Mouse (Mus musculus): ENCODE results near the gene Fam227a. TPM values are rescaled to one million over a fixed set of nuclear protein-coding genes. Genes with fewer than 3 reads are reported as not detected.
"Not testable (repeated sequence)": the region's sequence is repeated elsewhere in the genome, so short reads cannot be mapped to it uniquely, and the experiment has no call there.

Fam227a gene
- total RNA-seq, 2 experiments from 2014 or later, result 7.7 to 10.9 TPM

GRCm38 (mm10) chr15:79686046-79686869, 27.5 kb upstream of the Fam227a start:
- intact Hi-C loops (cut with DNase I), result no loop called here
- peak; percentile 30 to 54 for DNase-seq (ENCODE audit: low spot score in 2 of 2)

GRCm38 (mm10) chr15:79685141-79685641, 26.4 kb upstream of the Fam227a start:
- no peak for DNase-seq (ENCODE audit: low spot score in 2 of 2)
- intact Hi-C loops (cut with DNase I), result no loop called here

GRCm38 (mm10) chr15:79684616-79685015, 25.9 kb upstream of the Fam227a start:
- no peak for DNase-seq (ENCODE audit: low spot score in 2 of 2)
- intact Hi-C loops (cut with DNase I), result no loop called here

GRCm38 (mm10) chr15:79683707-79684465, 25.1 kb upstream of the Fam227a start:
- peak; percentile 24 to 76 for DNase-seq (ENCODE audit: low spot score in 2 of 2)

DNA sequence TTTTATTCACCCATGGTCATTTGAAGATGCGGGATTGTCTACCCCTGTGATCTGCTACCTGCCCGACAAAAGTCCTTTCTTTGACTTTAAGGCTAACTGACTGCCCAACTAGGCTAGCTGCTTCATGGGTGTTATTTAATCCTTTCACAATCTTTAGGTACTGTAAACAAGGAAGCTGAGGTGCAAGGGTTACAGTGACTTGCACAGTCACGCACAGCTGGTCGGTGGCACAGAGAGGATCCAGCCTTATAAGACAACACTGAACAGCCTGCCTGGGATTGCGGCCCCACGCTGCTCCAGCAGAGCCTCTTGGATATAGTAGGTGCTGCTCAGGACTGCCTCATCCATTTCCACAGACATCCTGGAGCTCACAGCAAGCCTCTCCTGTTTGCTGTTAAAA, 24.4 kb upstream of the Fam227a start:
- DNase-seq (ENCODE audit: low spot score in 2 of 2), result no peak
- intact Hi-C loops (cut with DNase I), result no loop called here

More at GRCm38 (mm10) chr15:79683707-79684465, 25.1 kb upstream of the Fam227a start:
- intact Hi-C loops (cut with DNase I), result no loop called here

DNA sequence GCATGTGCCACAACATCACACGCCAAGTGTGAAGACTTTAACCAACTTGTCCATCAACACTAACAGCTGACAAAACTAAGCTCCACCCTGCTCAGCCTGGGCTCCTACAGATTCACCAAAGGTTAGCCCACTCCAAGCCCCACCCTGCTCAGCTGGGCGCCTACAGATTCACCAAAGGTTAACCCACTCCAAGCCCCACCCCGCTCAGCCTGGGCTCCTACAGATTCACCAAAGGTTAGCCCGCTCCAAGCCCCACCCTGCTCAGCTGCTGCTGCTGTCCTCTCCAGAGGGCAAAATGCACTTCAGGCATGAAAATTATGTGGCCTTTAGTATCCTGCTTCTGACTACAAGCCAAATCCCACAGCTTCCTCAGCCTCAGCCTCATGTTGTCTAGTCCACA, 23.2 kb upstream of the Fam227a start:
- intact Hi-C loops (cut with DNase I), result no loop called here
- no peak for DNase-seq (ENCODE audit: low spot score in 2 of 2)

GRCm38 (mm10) chr15:79677936-79678335, 19.2 kb upstream of the Fam227a start:
- no peak for DNase-seq (ENCODE audit: low spot score in 2 of 2)
- intact Hi-C loops (cut with DNase I), result no loop called here

- intact Hi-C loops (cut with DNase I); DNase-seq (ENCODE audit: low spot score in 2 of 2): not testable (repeated sequence)
Measured at GRCm38 (mm10) chr15:79671828-79672348, 13.1 kb upstream of the Fam227a start.

DNA sequence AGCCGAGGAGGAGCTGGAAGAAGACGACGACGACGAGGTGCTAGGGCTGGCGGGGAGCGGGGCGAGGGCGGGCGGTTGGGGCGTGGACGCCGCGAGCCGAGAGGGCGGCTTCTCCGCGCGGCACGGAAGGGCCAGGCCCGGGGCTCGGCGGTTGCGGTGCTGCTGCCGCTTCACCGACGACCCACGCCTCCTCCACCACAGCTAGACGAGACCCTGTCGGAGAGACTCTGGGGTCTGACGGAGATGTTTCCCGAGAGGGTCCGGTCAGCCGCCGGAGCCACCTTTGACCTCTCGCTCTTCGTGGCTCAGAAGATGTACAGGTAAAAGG, 12.2 kb upstream of the Fam227a start:
- intact Hi-C loops (cut with DNase I), result no loop called here
- no peak for DNase-seq (ENCODE audit: low spot score in 2 of 2)

GRCm38 (mm10) chr15:79670249-79670971, 11.7 kb upstream of the Fam227a start, which contains the start of gene Tomm22:
TSS of gene Tomm22 (plus strand) at chr15:79670861.
- DNase-seq (ENCODE audit: low spot score in 2 of 2), result peak; percentile 88 to 94
- intact Hi-C loops (cut with DNase I), result no loop called here

DNA sequence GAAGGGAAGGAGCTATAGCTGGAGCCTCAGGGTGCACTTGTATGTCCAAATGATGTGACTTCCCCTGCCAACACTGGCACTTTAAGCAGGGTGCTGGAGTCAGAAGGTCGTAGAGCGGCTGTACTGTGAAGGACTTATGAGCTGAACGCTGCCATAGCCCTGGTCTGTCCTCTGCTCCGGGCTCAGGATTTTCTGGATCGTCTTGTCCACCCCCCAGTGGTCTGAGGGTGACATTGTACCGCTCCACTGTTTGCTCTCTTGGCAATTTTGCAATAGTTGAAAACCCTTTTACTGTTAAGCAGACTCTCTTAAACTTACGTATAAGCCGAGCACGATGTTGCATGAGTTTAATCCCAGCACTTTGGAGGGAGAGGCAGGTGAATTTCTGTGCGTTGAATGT, 10.4 kb upstream of the Fam227a start:
- DNase-seq (ENCODE audit: low spot score in 2 of 2), result no peak
- intact Hi-C loops (cut with DNase I), result no loop called here

GRCm38 (mm10) chr15:79664666-79665065, 5.9 kb upstream of the Fam227a start:
- intact Hi-C loops (cut with DNase I), result no loop called here
- DNase-seq (ENCODE audit: low spot score in 2 of 2), result peak; percentile 52 to 85

DNA sequence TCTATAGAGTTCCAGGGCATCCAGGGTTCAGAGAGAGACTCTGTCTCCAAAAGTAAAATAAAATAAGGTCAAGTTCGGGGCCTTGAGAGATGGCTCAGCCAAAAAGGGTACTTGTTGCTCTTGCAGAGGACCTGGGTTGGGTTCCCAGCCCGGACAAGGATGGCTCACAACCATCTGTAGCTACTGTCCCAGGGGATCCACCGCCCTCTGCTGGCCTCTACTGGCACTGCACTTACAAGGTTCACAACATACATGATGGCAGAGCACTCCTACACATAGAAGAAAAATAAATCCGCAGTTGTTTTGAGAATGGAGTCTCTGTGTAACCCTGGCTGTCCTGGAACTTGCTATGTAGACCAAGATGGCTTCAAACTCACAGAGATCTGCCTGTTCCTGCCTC, 3.1 kb upstream of the Fam227a start:
- DNase-seq (ENCODE audit: low spot score in 2 of 2), result no peak
- intact Hi-C loops (cut with DNase I), result no loop called here

- intact Hi-C loops (cut with DNase I), result no loop called here
- DNase-seq (ENCODE audit: low spot score in 2 of 2), result peak; percentile 85 to 92
Measured at GRCm38 (mm10) chr15:79657837-79658530, 772 bp downstream of the Fam227a start.

DNA sequence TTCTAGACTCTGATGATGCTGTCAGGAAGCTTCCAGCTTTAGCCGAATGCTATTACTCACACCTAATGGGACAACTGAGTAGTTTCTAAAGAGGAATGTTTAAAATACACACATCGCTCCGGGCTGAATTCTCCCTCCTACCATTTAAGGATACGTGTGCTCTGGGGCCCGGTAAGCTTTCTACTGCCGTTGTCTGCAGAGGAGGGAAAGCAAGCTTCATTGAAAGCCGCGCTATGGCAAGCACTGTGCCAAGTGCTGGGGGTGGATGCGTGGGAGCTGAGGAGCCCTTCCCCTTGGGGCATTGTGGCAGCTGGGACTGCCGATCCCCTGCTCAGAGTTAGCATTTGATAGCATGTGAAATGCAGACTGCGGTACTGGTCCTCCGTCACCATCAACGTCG, 2.3 kb downstream of the Fam227a start:
- DNase-seq (ENCODE audit: low spot score in 2 of 2), result peak in 1 of 2 experiments; percentile 72
- intact Hi-C loops (cut with DNase I), result no loop called here

GRCm38 (mm10) chr15:79651481-79651880, 7.3 kb downstream of the Fam227a start:
- DNase-seq (ENCODE audit: low spot score in 2 of 2), result no peak
- intact Hi-C loops (cut with DNase I), result no loop called here

DNA sequence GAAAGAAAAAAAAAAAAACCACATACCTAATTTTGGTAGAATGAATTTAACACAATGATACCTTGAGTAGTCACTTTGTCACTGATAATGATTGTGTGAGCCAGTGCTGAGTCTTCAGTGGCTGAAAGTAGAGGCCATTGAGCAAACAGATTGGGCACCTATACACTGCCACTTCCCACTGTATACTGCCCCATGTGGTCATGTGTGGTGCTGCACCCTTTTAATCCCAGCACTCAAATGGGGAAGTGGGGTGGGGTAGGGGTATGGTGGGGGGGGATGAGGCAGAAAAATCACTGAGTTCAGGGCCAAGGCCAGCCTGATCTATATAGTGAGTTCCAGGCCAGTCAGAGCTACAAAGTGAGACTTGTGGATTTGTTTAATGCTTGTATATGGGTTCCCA, 8.2 kb downstream of the Fam227a start:
- intact Hi-C loops (cut with DNase I), result no loop called here
- DNase-seq (ENCODE audit: low spot score in 2 of 2), result no peak

DNA sequence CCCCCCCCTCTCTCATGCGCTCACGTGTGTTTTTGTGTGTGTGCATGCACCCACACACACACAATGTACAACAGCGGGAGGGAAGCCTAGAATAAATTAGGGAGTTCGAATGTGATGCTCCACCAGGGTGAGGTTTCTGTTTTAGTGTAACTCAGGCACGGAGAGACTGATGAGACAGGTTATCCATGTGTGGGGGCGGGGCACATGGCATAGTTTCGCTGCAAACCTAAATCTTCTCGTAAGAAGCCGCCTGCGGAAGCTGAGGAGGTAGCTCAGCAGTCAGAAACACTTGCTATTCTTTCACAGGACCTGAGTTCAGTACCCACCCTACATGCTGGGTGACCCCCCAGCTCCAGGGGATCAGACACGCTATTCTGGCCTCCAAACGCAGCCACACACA, 10.6 kb downstream of the Fam227a start:
- DNase-seq (ENCODE audit: low spot score in 2 of 2), result peak in 1 of 2 experiments; percentile 39
- intact Hi-C loops (cut with DNase I), result no loop called here

- DNase-seq (ENCODE audit: low spot score in 2 of 2), result no peak
- intact Hi-C loops (cut with DNase I), result no loop called here
Measured at GRCm38 (mm10) chr15:79645483-79645882, 13.3 kb downstream of the Fam227a start.
